Mouse (Mus musculus) embryo, embryonic 10.5 days (tissue): ENCODE results near the gene Zmym2.

Experiments used
- DNase-seq: peaks from one replicate; pipeline ENCODE4 v3.0.0-alpha.2; 2015; ENCODE audit warnings: low spot score

The Zmym2 gene

GRCm38 (mm10) chr14:56886594-56887513 lies at the start of gene Zmym2:
TSS of gene Zmym2 (plus strand) at chr14:56886653.
- peak; percentile 82 for DNase-seq

GRCm38 (mm10) chr14:56844033-56844432 lies 42.4 kb upstream of the Zmym2 start:
- no peak for DNase-seq

GRCm38 (mm10) chr14:56844507-56844906 lies 41.9 kb upstream of the Zmym2 start:
- DNase-seq, result peak; percentile 17

DNA sequence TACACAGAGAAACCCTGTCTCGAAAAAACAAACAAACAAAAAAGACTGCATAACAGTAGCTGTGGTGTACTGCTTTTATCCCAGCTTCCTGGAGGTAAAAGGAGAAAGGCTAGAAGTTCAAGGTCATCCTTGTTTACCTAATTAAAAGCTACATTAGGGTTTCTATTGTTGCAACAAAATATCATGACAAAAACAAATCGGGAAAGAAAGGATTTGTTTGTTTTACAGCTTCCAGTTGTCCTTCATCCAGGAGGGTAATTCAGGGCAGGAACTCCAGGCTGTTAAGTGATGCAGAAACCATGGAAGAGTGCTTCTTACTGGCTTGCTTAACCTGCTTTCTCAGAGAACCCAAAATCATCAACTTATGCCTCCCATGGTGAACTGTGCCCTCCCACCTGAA lies 38.1 kb upstream of the Zmym2 start:
- no peak for DNase-seq

GRCm38 (mm10) chr14:56849681-56850080 lies 36.8 kb upstream of the Zmym2 start:
- DNase-seq, result no peak

- peak; percentile 7 for DNase-seq
Observed at GRCm38 (mm10) chr14:56864041-56864440, 22.4 kb upstream of the Zmym2 start.

GRCm38 (mm10) chr14:56864641-56865040 lies 21.8 kb upstream of the Zmym2 start:
- DNase-seq, result peak; percentile 21

- DNase-seq, result peak; percentile 14
Observed at GRCm38 (mm10) chr14:56865112-56865511, 21.3 kb upstream of the Zmym2 start.

DNA sequence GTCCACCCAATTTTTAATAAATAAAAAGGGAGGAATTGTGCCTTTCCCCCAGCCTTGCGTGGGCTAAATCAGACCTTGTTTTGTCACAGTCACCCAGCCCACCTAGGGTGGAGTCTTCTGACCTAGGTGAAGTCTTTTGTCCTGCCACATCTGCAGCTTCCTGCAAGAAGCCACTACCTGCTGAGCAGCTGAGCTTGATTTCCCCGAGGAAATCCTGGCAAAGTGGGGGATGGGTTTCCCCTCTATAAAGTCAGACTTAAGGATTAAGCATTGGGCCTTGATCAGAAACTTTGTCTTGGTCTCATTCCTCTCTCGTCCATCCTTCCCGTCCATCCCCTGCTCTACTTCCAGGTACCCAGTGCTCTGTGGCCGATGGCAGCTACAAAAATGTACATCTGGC lies 12.9 kb upstream of the Zmym2 start:
- DNase-seq, result no peak

GRCm38 (mm10) chr14:56875586-56876159 lies 10.8 kb upstream of the Zmym2 start:
- no peak for DNase-seq

DNA sequence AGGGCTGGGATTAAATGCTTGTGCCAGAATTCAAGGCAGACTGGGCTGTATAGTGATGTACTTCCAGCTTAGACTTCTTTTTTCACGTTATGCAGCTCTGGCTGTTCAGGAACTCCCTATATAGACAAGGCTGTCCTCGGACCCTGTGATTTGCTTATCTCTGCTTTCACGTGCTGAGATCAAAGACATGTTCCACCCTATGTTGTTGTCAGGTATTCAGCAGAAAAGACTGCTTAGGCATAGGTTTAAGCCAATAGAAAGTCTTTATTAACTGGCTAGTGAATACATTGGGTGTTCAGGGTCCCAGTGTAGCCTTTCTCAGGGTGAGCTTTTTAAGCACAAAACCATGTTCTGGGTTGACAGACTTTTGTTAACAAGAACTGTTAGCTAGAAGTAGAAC lies 5.2 kb upstream of the Zmym2 start:
- DNase-seq, result no peak

GRCm38 (mm10) chr14:56883431-56883830 lies 3.0 kb upstream of the Zmym2 start:
- DNase-seq, result no peak

DNA sequence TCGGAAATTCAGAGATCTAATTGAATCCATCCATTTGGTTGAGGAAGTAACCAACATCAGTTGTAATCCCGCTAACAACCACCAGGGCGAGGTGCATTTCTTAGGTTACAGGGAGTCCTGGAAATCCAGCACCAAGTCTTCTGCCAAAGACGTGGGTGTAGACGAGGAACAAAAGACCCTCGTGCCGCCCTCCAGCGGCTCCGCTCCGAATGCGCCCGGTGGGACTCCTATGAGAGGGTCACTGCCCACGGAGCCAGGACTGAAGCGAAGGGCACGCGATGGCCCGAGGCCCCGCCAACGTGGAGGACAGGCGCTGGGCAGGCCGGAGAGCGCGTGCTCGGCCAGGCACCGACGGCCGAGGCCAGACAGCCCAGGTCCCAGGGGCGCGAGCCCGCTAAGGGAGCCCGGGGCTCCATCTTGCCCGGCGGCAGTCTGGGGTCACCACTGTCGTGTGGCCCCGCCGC lies 1.1 kb upstream of the Zmym2 start:
- DNase-seq, result peak; percentile 97

- DNase-seq, result peak; percentile 80
Observed at GRCm38 (mm10) chr14:56885986-56886593, 363 bp upstream of the Zmym2 start.

- DNase-seq, result peak; percentile 66
Observed at GRCm38 (mm10) chr14:56887514-56887880, 1.0 kb downstream of the Zmym2 start.

DNA sequence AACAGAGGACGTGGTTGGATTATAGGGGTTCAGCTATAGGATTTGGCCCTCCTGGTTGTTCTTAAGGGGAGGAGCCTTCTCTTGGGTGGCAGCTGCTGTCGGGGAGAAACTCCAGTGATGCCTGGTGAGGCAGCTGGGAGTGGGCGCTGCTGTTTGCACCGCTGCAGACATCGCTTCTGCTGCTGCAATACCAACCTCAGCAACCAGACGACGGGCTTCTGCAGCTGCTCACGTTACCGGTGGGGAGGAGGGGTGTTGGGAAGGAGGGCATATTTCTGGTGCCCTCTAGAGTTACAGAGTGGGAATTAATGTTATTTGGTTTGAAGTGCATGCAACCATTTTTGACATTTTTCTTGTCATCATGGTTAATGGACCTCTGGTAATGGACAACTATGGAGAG lies 1.4 kb downstream of the Zmym2 start:
- DNase-seq, result peak; percentile 86

GRCm38 (mm10) chr14:56888416-56888815 lies 2.0 kb downstream of the Zmym2 start:
- DNase-seq, result no peak

- no peak for DNase-seq
Observed at GRCm38 (mm10) chr14:56894417-56894816, 8.0 kb downstream of the Zmym2 start.

DNA sequence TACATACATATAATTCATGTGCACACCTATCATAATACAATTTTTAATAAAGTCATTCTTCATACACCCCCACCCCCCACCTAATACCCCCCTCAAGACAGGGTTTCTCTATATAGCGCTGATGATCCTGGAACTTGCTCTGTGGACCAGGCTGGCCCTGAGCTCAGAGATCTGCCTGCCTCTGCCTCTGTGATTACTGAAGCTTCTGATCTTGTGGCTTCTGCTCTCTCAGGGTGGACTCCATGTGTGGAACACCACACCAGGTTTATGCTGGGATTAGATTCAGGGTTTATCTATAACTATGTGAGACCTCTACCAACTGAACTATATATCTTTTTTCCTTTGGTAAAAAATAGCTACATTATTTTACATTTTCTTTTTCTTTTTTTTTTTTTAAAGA lies 10.1 kb downstream of the Zmym2 start:
- DNase-seq, result no peak

GRCm38 (mm10) chr14:56897475-56897874 lies 11.0 kb downstream of the Zmym2 start:
- DNase-seq, result no peak

DNA sequence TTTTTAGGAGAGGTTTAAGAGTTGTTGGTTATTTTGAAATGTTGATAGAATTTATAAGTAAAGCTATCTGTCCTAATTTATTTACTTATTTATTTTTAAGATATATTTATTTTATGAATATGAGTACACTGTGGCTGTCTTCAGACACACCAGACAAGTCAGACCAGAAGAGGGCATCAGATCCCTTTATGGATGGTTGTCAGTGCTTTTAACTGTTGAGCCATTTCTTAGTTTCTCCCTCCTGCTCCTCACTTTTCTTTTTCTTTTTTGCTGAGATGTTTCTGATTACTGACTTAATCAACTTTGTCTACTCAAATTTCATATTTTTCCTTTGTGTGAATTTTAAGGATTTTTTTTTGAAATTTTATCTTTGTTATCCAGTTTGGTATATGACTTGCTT lies 13.2 kb downstream of the Zmym2 start:
- no peak for DNase-seq

- no peak for DNase-seq
Observed at GRCm38 (mm10) chr14:56903039-56903438, 16.6 kb downstream of the Zmym2 start.

GRCm38 (mm10) chr14:56905696-56906095 lies 19.2 kb downstream of the Zmym2 start:
- DNase-seq, result no peak
